Comparison of ENCODE assay signal across 21 mouse cellular contexts in genomic region chr7:132371832-132372231, GRCm38 (mm10). TPM values are rescaled to one million over a fixed set of nuclear protein-coding genes. Genes with fewer than 3 reads are reported as not detected.
DNase-seq lines count a peak whose midpoint lies in the region; ATAC-seq and TF ChIP-seq lines count a peak whose summit lies in the region.
"Had no signal": no experiment of that assay in that cellular context is flagged by ENCODE, and none has a peak within 500 bp of the region (broad histone marks: within the 10 kb centered on the region; RNA-seq: fewer than 3 reads in every experiment).

No protein-coding gene starts in this region.

- H3K27ac ChIP-seq in forebrain, embryonic 16.5 days (ENCODE audit: low read length) = peak overlapping the region; percentile 43
- H3K27ac ChIP-seq in forebrain, embryonic 11.5 days (ENCODE audit: low read depth, low read length) = no peak overlapping the region
- 0 out of 2 replicates have a peak overlapping the region, but pooled peaks have one; percentile 28 for H3K27ac ChIP-seq in midbrain, embryonic 10.5 days (replicated peaks)
- H3K27ac ChIP-seq in midbrain, embryonic 11.5 days (ENCODE audit: low read depth, low read length) = no peak overlapping the region
- peak overlapping the region; percentile 1; the same call in 1 of the 2 replicates for H3K27ac ChIP-seq in embryonic facial prominence, embryonic 13.5 days
- H3K27ac ChIP-seq: heart, adult 2 months; heart, embryonic 15.5 days; limb, embryonic 12.5 days; liver, embryonic 15.5 days; stomach, postnatal 0 days had no signal

- no peak for DNase-seq in forebrain, embryonic 11.5 days (ENCODE audit: low spot score)
- DNase-seq in midbrain, embryonic 10.5 days (ENCODE audit: low spot score) = no peak
- DNase-seq in midbrain, embryonic 11.5 days (ENCODE audit: low spot score, missing footprints) = no peak
- DNase-seq in B cell, adult 2 months = no peak
- DNase-seq: adrenal gland, adult 2 months; heart, adult 2 months; kidney, adult 18-20 months; kidney, postnatal 25 days; right cerebral cortex, postnatal 14 days; thymus, postnatal 14 days had no signal

- no peak overlapping the region for H3K4me2 ChIP-seq in forebrain, embryonic 16.5 days (ENCODE audit: low read length)
- no peak overlapping the region for H3K4me2 ChIP-seq in forebrain, embryonic 11.5 days (ENCODE audit: low read depth, low read length, severe bottlenecking)
- no peak overlapping the region for H3K4me2 ChIP-seq in midbrain, embryonic 11.5 days
- no peak overlapping the region for H3K4me2 ChIP-seq in embryonic facial prominence, embryonic 13.5 days
- H3K4me2 ChIP-seq in myocyte (ENCODE audit: low read depth) = peak overlapping the region; percentile 81
- H3K4me2 ChIP-seq: heart, embryonic 15.5 days; limb, embryonic 12.5 days; liver, embryonic 15.5 days had no signal

- H3K4me1 ChIP-seq in forebrain, embryonic 16.5 days (replicated peaks; ENCODE audit: control insufficient read depth, insufficient read depth, low read length) = peaks cover 15% of the 10 kb centered on the region
- H3K4me1 ChIP-seq in forebrain, embryonic 11.5 days (replicated peaks; ENCODE audit: control insufficient read depth, insufficient read depth, low read length) = no peaks in the 10 kb centered on the region
- H3K4me1 ChIP-seq in midbrain, embryonic 10.5 days = peaks cover 25% of the 10 kb centered on the region
- peaks cover 3% of the 10 kb centered on the region; the same call in 1 of the 2 replicates for H3K4me1 ChIP-seq in midbrain, embryonic 11.5 days (ENCODE audit: control insufficient read depth, insufficient read depth, low read length)
- peaks cover 56% of the 10 kb centered on the region for H3K4me1 ChIP-seq in embryonic facial prominence, embryonic 13.5 days
- H3K4me1 ChIP-seq: liver, embryonic 15.5 days had no signal

- 90% methylated on average over 1 of the region's 1 CpGs for WGBS in forebrain, embryonic 16.5 days
- WGBS in forebrain, embryonic 11.5 days = 79% methylated on average over 1 of the region's 1 CpGs
- WGBS in midbrain, embryonic 10.5 days = 63% methylated on average over 1 of the region's 1 CpGs
- WGBS in midbrain, embryonic 11.5 days = 83% methylated on average over 1 of the region's 1 CpGs
- 61% methylated on average over 1 of the region's 1 CpGs for WGBS in embryonic facial prominence, embryonic 13.5 days

- no peaks in the 10 kb centered on the region for H3K79me2 ChIP-seq in myocyte (ENCODE audit: control insufficient read depth, insufficient read depth)

- H3K36me3 ChIP-seq in forebrain, embryonic 16.5 days (ENCODE audit: control insufficient read depth, insufficient read depth) = no peaks in the 10 kb centered on the region
- H3K36me3 ChIP-seq in forebrain, embryonic 11.5 days (ENCODE audit: control insufficient read depth, insufficient read depth, low read length) = no peaks in the 10 kb centered on the region
- H3K36me3 ChIP-seq in midbrain, embryonic 10.5 days = no peaks in the 10 kb centered on the region
- H3K36me3 ChIP-seq in midbrain, embryonic 11.5 days (ENCODE audit: control insufficient read depth, insufficient read depth, low read length) = no peaks in the 10 kb centered on the region
- no peaks in the 10 kb centered on the region for H3K36me3 ChIP-seq in embryonic facial prominence, embryonic 13.5 days
- H3K36me3 ChIP-seq in myocyte (ENCODE audit: control insufficient read depth, insufficient read depth) = no peaks in the 10 kb centered on the region
- H3K36me3 ChIP-seq: G1E; heart, embryonic 15.5 days; limb, embryonic 12.5 days; liver, embryonic 15.5 days had no signal

- no peak overlapping the region for H3K4me3 ChIP-seq in forebrain, embryonic 16.5 days (replicated peaks; ENCODE audit: low read length)
- no peak overlapping the region for H3K4me3 ChIP-seq in forebrain, embryonic 11.5 days (ENCODE audit: low read depth, low read length)
- no peak overlapping the region for H3K4me3 ChIP-seq in midbrain, embryonic 10.5 days
- H3K4me3 ChIP-seq in midbrain, embryonic 11.5 days (ENCODE audit: low read depth, low read length) = no peak overlapping the region
- no peak overlapping the region for H3K4me3 ChIP-seq in embryonic facial prominence, embryonic 13.5 days
- no peak overlapping the region for H3K4me3 ChIP-seq in myocyte
- H3K4me3 ChIP-seq: heart, adult 2 months; heart, embryonic 15.5 days; limb, embryonic 12.5 days; liver, embryonic 15.5 days; megakaryocyte, embryonic 14.5 days had no signal

- no peak for TF ChIP-seq POLR2A in myocyte (IDR thresholded peaks at IDR 0.05; ENCODE audit: insufficient read length, low read depth)

- H3ac ChIP-seq in myocyte (ENCODE audit: control insufficient read depth, insufficient read length) = no peak overlapping the region

- H3K9me3 ChIP-seq in forebrain, embryonic 16.5 days (ENCODE audit: control insufficient read depth, low read length) = no peaks in the 10 kb centered on the region
- no peaks in the 10 kb centered on the region for H3K9me3 ChIP-seq in forebrain, embryonic 11.5 days (ENCODE audit: control insufficient read depth, low read length)
- H3K9me3 ChIP-seq in midbrain, embryonic 10.5 days (replicated peaks) = no peaks in the 10 kb centered on the region
- no peaks in the 10 kb centered on the region for H3K9me3 ChIP-seq in midbrain, embryonic 11.5 days (ENCODE audit: control insufficient read depth, low read length)
- H3K9me3 ChIP-seq in embryonic facial prominence, embryonic 13.5 days = no peaks in the 10 kb centered on the region; the same call in 1 of the 2 replicates
- H3K9me3 ChIP-seq: heart, embryonic 15.5 days; limb, embryonic 12.5 days; liver, embryonic 15.5 days; megakaryocyte, embryonic 14.5 days had no signal

- no peak overlapping the region for H3K9ac ChIP-seq in forebrain, embryonic 16.5 days (replicated peaks; ENCODE audit: low read depth, low read length)
- H3K9ac ChIP-seq in forebrain, embryonic 11.5 days (ENCODE audit: low read length) = no peak overlapping the region
- no peak overlapping the region for H3K9ac ChIP-seq in midbrain, embryonic 11.5 days (ENCODE audit: low read length)
- H3K9ac ChIP-seq in embryonic facial prominence, embryonic 13.5 days = no peak overlapping the region
- H3K9ac ChIP-seq: heart, embryonic 15.5 days; limb, embryonic 12.5 days; liver, embryonic 15.5 days had no signal

- H3K27me3 ChIP-seq in forebrain, embryonic 16.5 days (replicated peaks; ENCODE audit: control insufficient read depth, insufficient read depth, low read length) = no peaks in the 10 kb centered on the region
- H3K27me3 ChIP-seq in forebrain, embryonic 11.5 days (ENCODE audit: control insufficient read depth, insufficient read depth, low read length) = no peaks in the 10 kb centered on the region
- H3K27me3 ChIP-seq in midbrain, embryonic 10.5 days (ENCODE audit: low read depth, poor library complexity, severe bottlenecking) = no peaks in the 10 kb centered on the region; the same call in none of the 2 replicates
- H3K27me3 ChIP-seq in midbrain, embryonic 11.5 days (ENCODE audit: control insufficient read depth, insufficient read depth, low read length) = no peaks in the 10 kb centered on the region
- no peaks in the 10 kb centered on the region for H3K27me3 ChIP-seq in embryonic facial prominence, embryonic 13.5 days
- no peaks in the 10 kb centered on the region for H3K27me3 ChIP-seq in myocyte (ENCODE audit: control insufficient read depth, insufficient read depth, insufficient read length)
- H3K27me3 ChIP-seq: heart, embryonic 15.5 days; liver, embryonic 15.5 days had no signal

- ATAC-seq in forebrain, embryonic 16.5 days = no peak
- ATAC-seq in forebrain, embryonic 11.5 days (replicated peaks; ENCODE audit: low FRiP score) = no peak
- ATAC-seq in midbrain, embryonic 11.5 days (ENCODE audit: low FRiP score) = no peak
- ATAC-seq in embryonic facial prominence, embryonic 13.5 days (ENCODE audit: insufficient number of reproducible peaks, insufficient read depth, low FRiP score, low TSS enrichment, low read depth) = no peak
- ATAC-seq: CD4-positive, CD25-positive, alpha-beta regulatory T cell, adult 4 months; lung, postnatal 0 days had no signal

TF ChIP-seq in myocyte, 11 proteins besides CTCF, POLR2A, EP300 and RAD21:
- no peak for TF ChIP-seq MAX (IDR thresholded peaks at IDR 0.05; ENCODE audit: low read depth)
- peak in 2 of 3 experiments; percentile 63 to 66 for TF ChIP-seq MYOD1 (IDR thresholded peaks at IDR 0.05; ENCODE audit: control insufficient read depth in 1 of 3, insufficient read length in 2 of 3, low read depth in 2 of 3)
- no peak for TF ChIP-seq E2F4 (IDR thresholded peaks at IDR 0.05; ENCODE audit: insufficient read depth)
- peak; percentile 34 for TF ChIP-seq REST (IDR thresholded peaks at IDR 0.05; ENCODE audit: insufficient read depth, insufficient read length)
- peak in 1 of 3 experiments; percentile 32 for TF ChIP-seq MYOG (IDR thresholded peaks at IDR 0.05; ENCODE audit: control insufficient read depth in 1 of 3, insufficient read depth in 1 of 3, insufficient read length in 2 of 3, low read depth in 2 of 3)

RNA-seq across cellular contexts. Expression of gene Chst15, which starts 54.8 kb away (rescaled TPM):
- polyA plus RNA-seq in forebrain, embryonic 16.5 days (2015; fragmentation: Nextera tagmentation; extraction: Ambion mirVana) = 22.8 and 23.7 TPM in 2 replicates
- 10.9 and 13.1 TPM in 2 replicates for polyA plus RNA-seq in forebrain, embryonic 11.5 days (2014; fragmentation: Nextera tagmentation; extraction: Ambion mirVana)
- polyA plus RNA-seq in midbrain, embryonic 10.5 days (2016; fragmentation: Nextera tagmentation; extraction: Ambion mirVana) = 14.2 and 18.7 TPM in 2 replicates
- polyA plus RNA-seq in midbrain, embryonic 11.5 days (2014; fragmentation: Nextera tagmentation; extraction: Ambion mirVana) = 18.0 and 18.2 TPM in 2 replicates
- polyA plus RNA-seq in embryonic facial prominence, embryonic 13.5 days (2015; fragmentation: Nextera tagmentation; extraction: Ambion mirVana) = 30.2 and 30.4 TPM in 2 replicates
- polyA plus RNA-seq in myocyte (2012; fragmentation: generic; extraction: Trizol) = 13.4 TPM
- polyA plus RNA-seq: G1E had no signal

Comparison
In these comparisons a context has a peak if more than half of its experiments do, and no peak if none do; other contexts are left out.
1. H3K27ac ChIP-seq: peak in forebrain, embryonic 16.5 days (single experiment), midbrain, embryonic 10.5 days (single experiment) and embryonic facial prominence, embryonic 13.5 days (single experiment); none in forebrain, embryonic 11.5 days (single experiment) and midbrain, embryonic 11.5 days (single experiment).